Mouse (Mus musculus): ENCODE results near the gene Tmem189. TPM values are rescaled to one million over a fixed set of nuclear protein-coding genes. Genes with fewer than 3 reads are reported as not detected.

Tmem189 gene
- polyA plus RNA-seq, 1 experiment from 2014 or later: 13.7 TPM

DNA sequence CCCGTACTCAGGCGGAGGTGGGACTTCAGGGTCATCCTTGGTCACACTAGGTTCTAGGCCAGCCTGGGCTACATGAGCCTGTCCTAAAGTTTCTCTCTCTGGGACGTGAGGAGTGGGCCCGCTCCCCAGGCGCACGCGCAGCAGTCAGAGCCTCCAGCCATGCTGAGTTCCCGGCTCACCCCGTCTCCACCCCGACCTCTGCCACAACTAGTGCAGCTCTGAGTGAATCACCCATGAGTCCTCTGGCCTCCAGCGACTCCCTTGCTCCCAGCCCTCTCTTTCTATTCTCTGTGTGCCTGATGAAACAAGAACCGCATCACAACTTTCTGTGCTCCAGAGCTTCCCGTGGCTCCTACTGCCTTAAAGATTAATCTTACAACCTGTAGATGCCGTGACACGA, 18.8 kb upstream of the Tmem189 start:
- no peak for ATAC-seq (ENCODE audit: low read depth)
- no peak overlapping the region for H3K9ac ChIP-seq (ENCODE audit: low read depth, low read length)
- H3K27ac ChIP-seq (ENCODE audit: low read length): no peak overlapping the region
- H3K4me3 ChIP-seq (ENCODE audit: low read depth, low read length): no peak overlapping the region
- WGBS (ENCODE audit: insufficient replicate concordance): 68% methylated on average over 15 of the region's 15 CpGs
- H3K9me3 ChIP-seq (replicated peaks; ENCODE audit: control insufficient read depth, low read length): no peaks in the 10 kb centered on the region
- no peaks in the 10 kb centered on the region for H3K36me3 ChIP-seq (ENCODE audit: control insufficient read depth, insufficient read depth)
- peaks cover 6% of the 10 kb centered on the region; the same call in 1 of the 2 replicates for H3K4me1 ChIP-seq (ENCODE audit: control insufficient read depth, low read depth, low read length)
- H3K27me3 ChIP-seq (ENCODE audit: control insufficient read depth, insufficient read depth, low read depth, low read length): no peaks in the 10 kb centered on the region
- no peak overlapping the region for H3K4me2 ChIP-seq (ENCODE audit: low read depth, low read length)

DNA sequence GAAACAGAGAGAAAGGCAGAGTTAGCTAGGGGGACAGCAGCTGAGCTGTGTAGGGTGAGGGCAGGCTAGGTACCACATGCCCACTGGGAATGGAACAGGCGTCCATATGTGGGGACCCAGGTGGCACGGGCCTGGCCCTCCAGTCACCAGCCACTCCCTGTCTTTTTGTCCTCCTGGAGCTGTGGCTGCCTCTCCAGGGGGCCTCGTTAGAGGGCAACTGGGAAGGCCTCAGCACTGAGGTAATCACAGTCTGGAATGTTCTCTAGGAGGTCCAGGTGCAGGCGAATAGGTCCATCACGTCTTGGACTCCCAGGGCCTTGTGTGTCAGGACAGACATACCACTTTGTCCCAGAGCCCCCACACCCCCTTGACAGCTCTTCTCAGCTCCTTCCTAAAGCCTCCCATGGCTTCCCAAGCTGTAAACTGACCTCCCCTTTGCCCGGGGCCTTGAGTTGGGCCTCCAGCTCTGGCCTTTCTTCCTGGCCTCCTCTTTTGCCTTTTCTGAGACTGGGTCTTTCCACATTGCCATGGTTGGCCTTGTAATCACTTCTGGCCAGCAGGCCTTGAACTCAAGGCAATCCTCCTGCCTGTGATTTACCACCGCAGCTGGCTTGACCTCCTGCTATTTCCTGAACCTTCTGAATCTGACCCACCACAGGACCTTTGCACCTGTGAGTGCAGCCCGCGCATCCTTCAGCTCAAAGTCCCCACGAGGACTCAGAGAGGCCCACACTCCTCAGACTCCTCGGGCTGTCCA, 16.7 kb upstream of the Tmem189 start:
- Histone ChIP-seq H3K4me1 (ENCODE audit: control insufficient read depth, low read depth, low read length) (peaks cover 6% of the 10 kb centered on the region; the same call in 1 of the 2 replicates), H3K9ac (ENCODE audit: low read depth, low read length) (no peak overlapping the region), H3K4me3 (ENCODE audit: low read depth, low read length) (no peak overlapping the region), H3K27me3 (ENCODE audit: control insufficient read depth, insufficient read depth, low read depth, low read length) (no peaks in the 10 kb centered on the region), H3K4me2 (ENCODE audit: low read depth, low read length) (no peak overlapping the region), H3K36me3 (ENCODE audit: control insufficient read depth, insufficient read depth) (no peaks in the 10 kb centered on the region), H3K9me3 (replicated peaks; ENCODE audit: control insufficient read depth, low read length) (no peaks in the 10 kb centered on the region), H3K27ac (ENCODE audit: low read length) (no peak overlapping the region)
- WGBS (ENCODE audit: insufficient replicate concordance): 59% methylated on average over 11 of the region's 11 CpGs
- no peak for ATAC-seq (ENCODE audit: low read depth)

DNA sequence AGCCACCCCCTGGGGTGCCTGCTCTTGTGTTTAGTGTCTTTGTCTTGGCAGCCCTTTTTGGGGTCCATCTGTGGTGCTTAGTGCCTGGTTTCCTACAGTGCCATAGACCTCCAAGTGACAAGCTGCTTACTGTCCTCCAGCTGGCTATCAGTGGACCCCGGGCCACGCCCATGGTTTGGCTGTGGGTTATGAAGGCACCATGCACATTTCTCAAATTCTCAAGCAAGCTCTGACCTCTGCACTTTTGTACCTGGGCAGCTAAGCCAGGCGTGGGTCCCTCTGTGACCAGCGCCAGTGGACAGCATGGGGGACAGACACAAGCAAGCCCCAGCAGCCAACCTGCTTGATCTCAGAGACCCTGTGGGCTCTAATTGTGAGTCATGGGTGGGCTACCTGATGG, 14.8 kb upstream of the Tmem189 start:
- Histone ChIP-seq H3K27me3 (ENCODE audit: control insufficient read depth, insufficient read depth, low read depth, low read length) (no peaks in the 10 kb centered on the region), H3K4me1 (ENCODE audit: control insufficient read depth, low read depth, low read length) (no peaks in the 10 kb centered on the region), H3K4me2 (ENCODE audit: low read depth, low read length) (no peak overlapping the region), H3K27ac (ENCODE audit: low read length) (no peak overlapping the region), H3K4me3 (ENCODE audit: low read depth, low read length) (no peak overlapping the region), H3K9me3 (replicated peaks; ENCODE audit: control insufficient read depth, low read length) (no peaks in the 10 kb centered on the region), H3K9ac (ENCODE audit: low read depth, low read length) (no peak overlapping the region), H3K36me3 (ENCODE audit: control insufficient read depth, insufficient read depth) (no peaks in the 10 kb centered on the region)
- WGBS (ENCODE audit: insufficient replicate concordance): 56% methylated on average over 4 of the region's 4 CpGs
- no peak for ATAC-seq (ENCODE audit: low read depth)

DNA sequence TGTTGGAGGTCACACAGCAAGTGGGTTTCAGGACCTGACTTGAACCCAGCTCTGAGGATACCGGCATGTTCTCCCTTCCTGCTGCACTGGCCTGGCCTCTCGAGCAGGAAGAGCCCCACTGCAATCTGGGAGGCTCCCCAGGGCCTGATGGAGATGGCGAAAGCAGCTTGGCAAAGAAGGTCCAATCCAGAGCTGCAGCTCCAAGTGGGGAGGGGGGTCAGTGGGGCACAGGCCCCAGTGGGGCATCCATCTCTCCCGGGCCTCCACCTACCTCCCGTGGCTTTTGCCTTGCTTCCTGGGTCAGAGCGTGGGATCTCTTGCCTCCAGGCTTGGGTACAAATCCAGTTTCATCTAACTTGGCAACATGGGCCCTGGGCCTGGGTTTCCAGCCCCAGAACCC, 12.5 kb upstream of the Tmem189 start:
- Histone ChIP-seq H3K4me3 (ENCODE audit: low read depth, low read length) (no peak overlapping the region), H3K27ac (ENCODE audit: low read length) (peak overlapping the region; percentile 29; the same call in 1 of the 2 replicates), H3K27me3 (ENCODE audit: control insufficient read depth, insufficient read depth, low read depth, low read length) (no peaks in the 10 kb centered on the region), H3K9ac (ENCODE audit: low read depth, low read length) (no peak overlapping the region), H3K4me1 (ENCODE audit: control insufficient read depth, low read depth, low read length) (peaks cover 5% of the 10 kb centered on the region), H3K36me3 (ENCODE audit: control insufficient read depth, insufficient read depth) (no peaks in the 10 kb centered on the region), H3K4me2 (ENCODE audit: low read depth, low read length) (no peak overlapping the region), H3K9me3 (replicated peaks; ENCODE audit: control insufficient read depth, low read length) (no peaks in the 10 kb centered on the region)
- ATAC-seq (ENCODE audit: low read depth): no peak
- WGBS (ENCODE audit: insufficient replicate concordance): 56% methylated on average over 6 of the region's 6 CpGs

DNA sequence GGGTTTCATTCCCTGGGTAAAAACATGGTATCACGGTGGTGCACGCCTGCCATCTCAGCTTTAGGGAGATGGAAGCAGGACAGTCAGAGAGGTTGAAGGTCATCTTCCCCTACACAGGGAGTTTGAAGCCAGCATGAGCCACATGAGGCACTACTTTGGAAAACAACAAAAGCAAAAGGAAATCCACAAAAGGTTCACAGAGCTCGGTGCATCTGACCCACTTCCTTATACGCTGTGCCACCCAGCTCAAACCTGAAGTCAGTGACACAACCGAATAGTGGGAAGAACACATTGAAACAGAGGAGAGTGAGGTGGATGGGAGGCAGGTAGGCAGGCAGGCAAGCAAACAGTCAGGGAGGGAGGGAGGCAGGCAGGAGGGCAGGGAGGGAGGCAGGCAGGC, 11.8 kb upstream of the Tmem189 start:
- no peak overlapping the region for H3K4me2 ChIP-seq (ENCODE audit: low read depth, low read length)
- WGBS (ENCODE audit: insufficient replicate concordance): 36% methylated on average over 5 of the region's 5 CpGs
- H3K4me3 ChIP-seq (ENCODE audit: low read depth, low read length): no peak overlapping the region
- peaks cover 5% of the 10 kb centered on the region for H3K4me1 ChIP-seq (ENCODE audit: control insufficient read depth, low read depth, low read length)
- H3K9me3 ChIP-seq (replicated peaks; ENCODE audit: control insufficient read depth, low read length): no peaks in the 10 kb centered on the region
- no peak for ATAC-seq (ENCODE audit: low read depth)
- no peaks in the 10 kb centered on the region for H3K27me3 ChIP-seq (ENCODE audit: control insufficient read depth, insufficient read depth, low read depth, low read length)
- H3K9ac ChIP-seq (ENCODE audit: low read depth, low read length): no peak overlapping the region
- H3K27ac ChIP-seq (ENCODE audit: low read length): no peak overlapping the region; the same call in 1 of the 2 replicates
- no peaks in the 10 kb centered on the region for H3K36me3 ChIP-seq (ENCODE audit: control insufficient read depth, insufficient read depth)

DNA sequence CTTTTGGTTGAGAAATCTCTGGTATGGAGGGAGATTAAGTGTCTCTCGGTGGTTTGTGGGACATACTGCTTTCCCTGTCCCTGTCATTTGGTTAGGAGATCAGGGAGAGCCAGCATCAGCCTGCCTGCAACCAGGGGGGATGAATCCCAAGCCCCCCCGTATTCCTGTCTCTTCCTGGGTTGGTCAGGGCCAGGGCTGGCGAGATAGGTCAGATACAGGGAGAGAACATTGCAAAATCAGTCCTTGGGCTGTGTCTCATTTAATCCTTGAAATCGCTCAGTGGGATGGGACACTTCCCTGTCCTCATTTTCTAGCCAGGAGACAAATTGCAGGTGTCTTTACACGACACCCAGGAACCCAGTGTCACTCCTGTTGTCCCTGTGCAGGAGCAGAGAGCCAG, 10.4 kb upstream of the Tmem189 start:
- Histone ChIP-seq H3K4me1 (ENCODE audit: control insufficient read depth, low read depth, low read length) (peaks cover 5% of the 10 kb centered on the region), H3K9ac (ENCODE audit: low read depth, low read length) (no peak overlapping the region), H3K9me3 (replicated peaks; ENCODE audit: control insufficient read depth, low read length) (no peaks in the 10 kb centered on the region), H3K27ac (ENCODE audit: low read length) (no peak overlapping the region), H3K36me3 (ENCODE audit: control insufficient read depth, insufficient read depth) (no peaks in the 10 kb centered on the region), H3K4me3 (ENCODE audit: low read depth, low read length) (no peak overlapping the region), H3K4me2 (ENCODE audit: low read depth, low read length) (no peak overlapping the region), H3K27me3 (ENCODE audit: control insufficient read depth, insufficient read depth, low read depth, low read length) (no peaks in the 10 kb centered on the region)
- no peak for ATAC-seq (ENCODE audit: low read depth)
- 49% methylated on average over 5 of the region's 5 CpGs for WGBS (ENCODE audit: insufficient replicate concordance)

DNA sequence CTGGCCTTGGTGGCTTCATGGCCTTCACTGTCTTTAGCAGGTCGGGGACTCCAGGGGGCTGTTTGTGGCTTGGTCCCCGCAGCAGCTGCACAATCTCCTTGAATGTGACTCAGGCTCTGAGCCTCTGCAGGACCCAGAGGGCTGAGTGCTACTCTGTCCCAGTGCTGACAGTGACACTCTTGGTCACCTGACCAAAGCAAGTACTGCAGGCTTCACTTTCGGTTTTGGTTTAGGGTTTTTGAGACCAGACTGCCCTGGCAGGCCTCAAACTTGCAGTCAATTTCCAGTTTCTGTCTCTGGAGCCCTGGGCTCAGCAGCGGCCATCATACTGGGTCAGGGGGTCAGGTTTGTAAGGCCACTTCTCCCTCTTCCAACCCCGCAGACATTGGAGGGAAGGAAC, 8.3 kb upstream of the Tmem189 start:
- peaks cover 5% of the 10 kb centered on the region for H3K4me1 ChIP-seq (ENCODE audit: control insufficient read depth, low read depth, low read length)
- H3K9me3 ChIP-seq (replicated peaks; ENCODE audit: control insufficient read depth, low read length): no peaks in the 10 kb centered on the region
- WGBS (ENCODE audit: insufficient replicate concordance): 5% methylated on average over 5 of the region's 5 CpGs
- H3K36me3 ChIP-seq (ENCODE audit: control insufficient read depth, insufficient read depth): no peaks in the 10 kb centered on the region
- peak overlapping the region; percentile 27; the same call in 1 of the 2 replicates for H3K9ac ChIP-seq (ENCODE audit: low read depth, low read length)
- H3K27me3 ChIP-seq (ENCODE audit: control insufficient read depth, insufficient read depth, low read depth, low read length): no peaks in the 10 kb centered on the region
- H3K27ac ChIP-seq (ENCODE audit: low read length): peak overlapping the region; percentile 69
- H3K4me2 ChIP-seq (ENCODE audit: low read depth, low read length): peak overlapping the region; percentile 47
- H3K4me3 ChIP-seq (ENCODE audit: low read depth, low read length): peak overlapping the region; percentile 38
- ATAC-seq (ENCODE audit: low read depth): peak; percentile 76

DNA sequence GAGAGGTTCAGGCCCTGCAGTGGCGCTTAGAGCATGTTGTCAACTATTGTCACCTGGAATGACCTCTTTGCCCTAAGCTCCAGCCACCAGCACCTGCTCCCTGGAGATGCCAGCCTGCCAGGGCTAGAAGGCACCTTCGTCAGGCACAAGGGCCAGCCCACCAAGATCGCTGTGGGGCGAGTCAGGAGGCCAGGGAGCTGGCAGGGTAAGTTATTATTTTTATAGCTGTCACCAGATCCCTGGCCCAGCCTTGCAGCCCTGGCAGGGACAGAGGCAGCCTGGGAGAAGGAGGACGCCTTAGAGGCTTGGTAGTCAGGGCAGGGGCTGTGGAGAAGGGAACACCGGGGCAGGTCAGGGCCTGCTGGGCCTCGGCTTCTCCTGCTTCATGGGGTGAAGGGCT, 6.5 kb upstream of the Tmem189 start:
- no peak overlapping the region for H3K9ac ChIP-seq (ENCODE audit: low read depth, low read length)

DNA sequence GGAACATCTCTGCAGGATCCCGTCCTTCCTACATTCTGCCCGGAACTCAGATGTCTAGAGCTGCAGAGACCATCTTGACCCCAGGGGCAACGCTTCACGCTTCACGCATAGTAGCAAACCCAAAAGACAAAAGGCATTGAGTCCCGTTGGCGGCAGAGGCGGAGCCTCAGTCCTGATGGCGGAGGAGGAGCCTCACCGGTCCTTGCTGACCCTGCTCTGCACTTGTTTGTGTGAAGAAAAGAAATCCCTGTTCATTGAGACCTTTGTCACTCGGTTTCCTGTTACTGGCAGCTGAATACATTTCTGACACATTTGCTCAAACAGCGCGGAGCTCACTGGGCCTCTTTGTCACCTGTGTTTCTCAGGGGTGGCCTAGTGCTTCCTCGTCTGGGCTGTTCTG, 5.9 kb upstream of the Tmem189 start:
- H3K9ac ChIP-seq (ENCODE audit: low read depth, low read length): no peak overlapping the region
- H3K4me2 ChIP-seq (ENCODE audit: low read depth, low read length): no peak overlapping the region
- no peaks in the 10 kb centered on the region for H3K9me3 ChIP-seq (replicated peaks; ENCODE audit: control insufficient read depth, low read length)
- H3K36me3 ChIP-seq (ENCODE audit: control insufficient read depth, insufficient read depth): no peaks in the 10 kb centered on the region
- no peak for ATAC-seq (ENCODE audit: low read depth)
- no peak overlapping the region for H3K4me3 ChIP-seq (ENCODE audit: low read depth, low read length)
- 78% methylated on average over 14 of the region's 14 CpGs for WGBS (ENCODE audit: insufficient replicate concordance)
- H3K27me3 ChIP-seq (ENCODE audit: control insufficient read depth, insufficient read depth, low read depth, low read length): peaks cover 6% of the 10 kb centered on the region
- H3K27ac ChIP-seq (ENCODE audit: low read length): no peak overlapping the region
- H3K4me1 ChIP-seq (ENCODE audit: control insufficient read depth, low read depth, low read length): peaks cover 9% of the 10 kb centered on the region

More for the DNA sequence above, 6.5 kb upstream of the Tmem189 start:
- no peak overlapping the region for H3K4me2 ChIP-seq (ENCODE audit: low read depth, low read length)
- no peaks in the 10 kb centered on the region for H3K9me3 ChIP-seq (replicated peaks; ENCODE audit: control insufficient read depth, low read length)
- no peaks in the 10 kb centered on the region for H3K36me3 ChIP-seq (ENCODE audit: control insufficient read depth, insufficient read depth)
- WGBS (ENCODE audit: insufficient replicate concordance): 79% methylated on average over 7 of the region's 7 CpGs
- peaks cover 9% of the 10 kb centered on the region for H3K4me1 ChIP-seq (ENCODE audit: control insufficient read depth, low read depth, low read length)
- no peak for ATAC-seq (ENCODE audit: low read depth)
- no peaks in the 10 kb centered on the region for H3K27me3 ChIP-seq (ENCODE audit: control insufficient read depth, insufficient read depth, low read depth, low read length)
- no peak overlapping the region for H3K4me3 ChIP-seq (ENCODE audit: low read depth, low read length)
- H3K27ac ChIP-seq (ENCODE audit: low read length): no peak overlapping the region
